8 mouse cellular contexts compared by ENCODE assay signal in genomic region chr1:52120191-52120590, GRCm38 (mm10). TPM values are rescaled to one million over a fixed set of nuclear protein-coding genes. Genes with fewer than 3 reads are reported as not detected.
DNase-seq lines count a peak whose midpoint lies in the region; ATAC-seq and TF ChIP-seq lines count a peak whose summit lies in the region.

No protein-coding gene starts in this region.

- H3K27me3 ChIP-seq in hindbrain, embryonic 13.5 days: 0 out of 2 replicates have a peak, but pooled peaks cover 5% of the 10 kb centered on the region
- 0 out of 2 replicates have a peak, but pooled peaks cover 3% of the 10 kb centered on the region for H3K27me3 ChIP-seq in midbrain, embryonic 15.5 days (replicated peaks)

- TF ChIP-seq CTCF in layer of hippocampus, adult 2 months (conservative IDR thresholded peaks at IDR 0.05): no peak

- H3K36me3 ChIP-seq in hindbrain, embryonic 13.5 days: no peaks in the 10 kb centered on the region
- no peaks in the 10 kb centered on the region for H3K36me3 ChIP-seq in midbrain, embryonic 15.5 days (replicated peaks)

- 43% methylated on average over 10 of the region's 10 CpGs for WGBS in hindbrain, embryonic 13.5 days
- 43% methylated on average over 10 of the region's 10 CpGs for WGBS in midbrain, embryonic 15.5 days

- H3K9ac ChIP-seq in hindbrain, embryonic 13.5 days: peak overlapping the region; percentile 82
- H3K9ac ChIP-seq in midbrain, embryonic 15.5 days: 0 out of 2 replicates have a peak overlapping the region, but pooled peaks have one; percentile 48

- no peak overlapping the region for H3K27ac ChIP-seq in layer of hippocampus, adult 2 months
- no peak overlapping the region for H3K27ac ChIP-seq in hindbrain, embryonic 13.5 days
- no peak overlapping the region for H3K27ac ChIP-seq in midbrain, embryonic 15.5 days

- intact Hi-C loops in gastrocnemius, postnatal 14 days (cut with DNase I; ENCODE audit: low total_unique reads): no loop called here

- peak overlapping the region; percentile 93 for H3K4me2 ChIP-seq in hindbrain, embryonic 13.5 days
- H3K4me2 ChIP-seq in midbrain, embryonic 15.5 days: peak overlapping the region; percentile 73

- no peaks in the 10 kb centered on the region for H3K9me3 ChIP-seq in hindbrain, embryonic 13.5 days
- H3K9me3 ChIP-seq in midbrain, embryonic 15.5 days: no peaks in the 10 kb centered on the region

- H3K4me1 ChIP-seq in hindbrain, embryonic 13.5 days (replicated peaks): peaks cover 13% of the 10 kb centered on the region
- H3K4me1 ChIP-seq in midbrain, embryonic 15.5 days: peaks cover 13% of the 10 kb centered on the region

- DNase-seq in layer of hippocampus, adult 2 months (ENCODE audit: low spot score in 2 of 2): no peak
- DNase-seq in layer of hippocampus, adult 9-10 months (ENCODE audit: low spot score): no peak
- peak; percentile 9 for DNase-seq in NIH3T3 (ENCODE audit: low read depth)
- DNase-seq in gastrocnemius, postnatal 14 days: no peak
- no peak for DNase-seq in left cerebral cortex, adult 8-10 months (ENCODE audit: low spot score in 2 of 2)
- DNase-seq in kidney, adult 11 months: no peak

- no peak for ATAC-seq in hindbrain, embryonic 13.5 days (ENCODE audit: low FRiP score)
- ATAC-seq in midbrain, embryonic 15.5 days (replicated peaks): no peak

- H3K4me3 ChIP-seq in layer of hippocampus, adult 2 months: peak overlapping the region; percentile 81
- peak overlapping the region; percentile 84 for H3K4me3 ChIP-seq in hindbrain, embryonic 13.5 days
- peak overlapping the region; percentile 59 for H3K4me3 ChIP-seq in midbrain, embryonic 15.5 days

RNA-seq across cellular contexts. Expression of gene Stat1, which starts 1.0 kb away (rescaled TPM):
- 10 to 100 TPM; 22.0 to 23.4 TPM for total RNA-seq in layer of hippocampus, adult 2 months (2021)
- 13.4 and 13.9 TPM in 2 replicates for polyA plus RNA-seq in hindbrain, embryonic 13.5 days (2015; fragmentation: Nextera tagmentation; extraction: Ambion mirVana)
- polyA plus RNA-seq in midbrain, embryonic 15.5 days (2015; fragmentation: Nextera tagmentation; extraction: Ambion mirVana): 13.5 and 22.5 TPM in 2 replicates
- 10 to 100 TPM; 11.5 to 11.9 TPM for total RNA-seq in gastrocnemius, postnatal 14 days (2021)
- total RNA-seq in left cerebral cortex, adult 8-10 months (2022): 10 to 100 TPM; 21.4 to 26.0 (median 23.8) TPM
